8 mouse cellular contexts compared by ENCODE assay signal in genomic region chr6:29917947-29918346, GRCm38 (mm10). TPM values are rescaled to one million over a fixed set of nuclear protein-coding genes. Genes with fewer than 3 reads are reported as not detected.
A peak's percentile ranks its signal among the peaks of the same experiment; 100 is the strongest.
DNase-seq lines count a peak whose midpoint lies in the region; ATAC-seq and TF ChIP-seq lines count a peak whose summit lies in the region.

No protein-coding gene starts in this region.

- TF ChIP-seq RAD21 in CH12.LX (IDR thresholded peaks at IDR 0.05; ENCODE audit: low read depth, low read length) = no peak

- H3K4me3 ChIP-seq in forebrain, embryonic 10.5 days = peak overlapping the region; percentile 79; the same call in 1 of the 2 replicates
- no peak overlapping the region for H3K4me3 ChIP-seq in forebrain, embryonic 11.5 days (ENCODE audit: low read depth, low read length)
- no peak overlapping the region for H3K4me3 ChIP-seq in CH12.LX (replicated peaks in 1 of 3; ENCODE audit: low read depth in 2 of 3, low read length in 2 of 3, poor library complexity in 1 of 3)
- H3K4me3 ChIP-seq in hindbrain, embryonic 14.5 days (replicated peaks; ENCODE audit: low read length) = peak overlapping the region; percentile 82
- H3K4me3 ChIP-seq in midbrain, embryonic 11.5 days (ENCODE audit: low read depth, low read length) = no peak overlapping the region

- peaks cover 63% of the 10 kb centered on the region for H3K27me3 ChIP-seq in forebrain, embryonic 10.5 days (ENCODE audit: poor library complexity, severe bottlenecking)
- H3K27me3 ChIP-seq in forebrain, embryonic 11.5 days (ENCODE audit: control insufficient read depth, insufficient read depth, low read length) = peaks cover 13% of the 10 kb centered on the region
- no peaks in the 10 kb centered on the region for H3K27me3 ChIP-seq in CH12.LX (replicated peaks)
- peaks cover 23% of the 10 kb centered on the region for H3K27me3 ChIP-seq in hindbrain, embryonic 14.5 days (ENCODE audit: control insufficient read depth, insufficient read depth, low read length)
- H3K27me3 ChIP-seq in midbrain, embryonic 11.5 days (ENCODE audit: control insufficient read depth, insufficient read depth, low read length) = peaks cover 9% of the 10 kb centered on the region

- peaks cover 20% of the 10 kb centered on the region for H3K4me1 ChIP-seq in forebrain, embryonic 10.5 days
- no peaks in the 10 kb centered on the region for H3K4me1 ChIP-seq in forebrain, embryonic 11.5 days (replicated peaks; ENCODE audit: control insufficient read depth, insufficient read depth, low read length)
- H3K4me1 ChIP-seq in CH12.LX (ENCODE audit: control insufficient read depth in 1 of 2, insufficient read depth in 2 of 2) = peaks cover 3 to 25% of the 10 kb centered on the region in 2 experiments; a peak in 3 of 4 replicates
- peaks cover 9% of the 10 kb centered on the region for H3K4me1 ChIP-seq in hindbrain, embryonic 14.5 days (replicated peaks; ENCODE audit: control insufficient read depth, insufficient read depth, low read length)
- no peaks in the 10 kb centered on the region for H3K4me1 ChIP-seq in midbrain, embryonic 11.5 days (ENCODE audit: control insufficient read depth, insufficient read depth, low read length)

- no peaks in the 10 kb centered on the region for H3K9me3 ChIP-seq in forebrain, embryonic 10.5 days
- H3K9me3 ChIP-seq in forebrain, embryonic 11.5 days (ENCODE audit: control insufficient read depth, low read length) = no peaks in the 10 kb centered on the region
- no peaks in the 10 kb centered on the region for H3K9me3 ChIP-seq in CH12.LX (replicated peaks; ENCODE audit: low read length)
- H3K9me3 ChIP-seq in hindbrain, embryonic 14.5 days (ENCODE audit: control insufficient read depth, low read length) = no peaks in the 10 kb centered on the region
- no peaks in the 10 kb centered on the region for H3K9me3 ChIP-seq in midbrain, embryonic 11.5 days (ENCODE audit: control insufficient read depth, low read length)

- 36% methylated on average over 4 of the region's 4 CpGs for WGBS in forebrain, embryonic 10.5 days
- WGBS in forebrain, embryonic 11.5 days = 50% methylated on average over 4 of the region's 4 CpGs
- WGBS in hindbrain, embryonic 14.5 days = 35% methylated on average over 4 of the region's 4 CpGs
- 33% methylated on average over 4 of the region's 4 CpGs for WGBS in midbrain, embryonic 11.5 days

- no peak overlapping the region for H3K4me2 ChIP-seq in forebrain, embryonic 11.5 days (ENCODE audit: low read depth, low read length, severe bottlenecking)
- peak overlapping the region; percentile 67 for H3K4me2 ChIP-seq in CH12.LX (ENCODE audit: insufficient read depth, low read depth, poor library complexity, severe bottlenecking)
- peak overlapping the region; percentile 80 for H3K4me2 ChIP-seq in hindbrain, embryonic 14.5 days (replicated peaks)
- peak overlapping the region; percentile 94; the same call in 1 of the 2 replicates for H3K4me2 ChIP-seq in midbrain, embryonic 11.5 days

- in situ Hi-C loops in CH12.LX (cut with MboI; ENCODE audit: low pct_ligation_motif_present, low pct_unique_long_range_greater_than_20kb, low sequenced_read_pairs) = no loop called here

- H3K9ac ChIP-seq in forebrain, embryonic 11.5 days (ENCODE audit: low read length) = no peak overlapping the region
- no peak overlapping the region for H3K9ac ChIP-seq in CH12.LX (ENCODE audit: insufficient read depth, low read depth)
- H3K9ac ChIP-seq in hindbrain, embryonic 14.5 days = no peak overlapping the region
- no peak overlapping the region for H3K9ac ChIP-seq in midbrain, embryonic 11.5 days (ENCODE audit: low read length)

- DNase-seq in forebrain, embryonic 10.5 days (ENCODE audit: extremely low spot score, low spot score) = no peak
- DNase-seq in forebrain, embryonic 11.5 days (ENCODE audit: low spot score) = no peak
- DNase-seq in CH12.LX (ENCODE audit: extremely low read depth) = no peak
- DNase-seq in hindbrain, embryonic 14.5 days (ENCODE audit: low spot score) = no peak
- peak; percentile 86 for DNase-seq in midbrain, embryonic 11.5 days (ENCODE audit: low spot score, missing footprints)
- no peak for DNase-seq in yolk sac, embryonic 10.5 days (ENCODE audit: low spot score)
- DNase-seq in thymus, postnatal 10 days (ENCODE audit: low spot score in 2 of 2) = no peak
- DNase-seq in spleen, adult 12 weeks (ENCODE audit: low spot score) = no peak

- dilution Hi-C loops in CH12.LX (cut with MboI; ENCODE audit: extremely low pct_ligation_motif_present, extremely low pct_unique_long_range_greater_than_20kb, low sequenced_read_pairs) = no loop called here

- no peaks in the 10 kb centered on the region for H3K79me2 ChIP-seq in CH12.LX (replicated peaks; ENCODE audit: control insufficient read depth, extremely low read depth, insufficient read depth, poor library complexity, severe bottlenecking)

- no peak for TF ChIP-seq CTCF in CH12.LX (conservative IDR thresholded peaks at IDR 0.05 in 1 of 2, IDR thresholded peaks at IDR 0.05 in 1 of 2; ENCODE audit: low read depth in 2 of 2, low read length in 2 of 2)

- TF ChIP-seq POLR2A in CH12.LX (IDR thresholded peaks at IDR 0.05; ENCODE audit: low read depth, low read length) = no peak

- TF ChIP-seq EP300 in CH12.LX (IDR thresholded peaks at IDR 0.05; ENCODE audit: low read length) = no peak; the same call in 1 of the 2 replicates

- no peak overlapping the region for H3K27ac ChIP-seq in forebrain, embryonic 10.5 days
- H3K27ac ChIP-seq in forebrain, embryonic 11.5 days (ENCODE audit: low read depth, low read length) = no peak overlapping the region
- H3K27ac ChIP-seq in CH12.LX (ENCODE audit: insufficient read depth, low read depth) = no peak overlapping the region
- no peak overlapping the region for H3K27ac ChIP-seq in hindbrain, embryonic 14.5 days
- no peak overlapping the region for H3K27ac ChIP-seq in midbrain, embryonic 11.5 days (ENCODE audit: low read depth, low read length)

- H3K36me3 ChIP-seq in forebrain, embryonic 10.5 days (replicated peaks) = no peaks in the 10 kb centered on the region
- no peaks in the 10 kb centered on the region for H3K36me3 ChIP-seq in forebrain, embryonic 11.5 days (ENCODE audit: control insufficient read depth, insufficient read depth, low read length)
- H3K36me3 ChIP-seq in CH12.LX (replicated peaks in 1 of 2; ENCODE audit: control insufficient read depth in 1 of 2, insufficient read depth in 1 of 2, low read length in 1 of 2) = no peaks in the 10 kb centered on the region
- no peaks in the 10 kb centered on the region for H3K36me3 ChIP-seq in hindbrain, embryonic 14.5 days (replicated peaks; ENCODE audit: control insufficient read depth, insufficient read depth)
- H3K36me3 ChIP-seq in midbrain, embryonic 11.5 days (ENCODE audit: control insufficient read depth, insufficient read depth, low read length) = no peaks in the 10 kb centered on the region

- no peak for ATAC-seq in forebrain, embryonic 11.5 days (replicated peaks; ENCODE audit: low FRiP score)
- no peak for ATAC-seq in hindbrain, embryonic 14.5 days (ENCODE audit: low FRiP score)
- ATAC-seq in midbrain, embryonic 11.5 days (ENCODE audit: low FRiP score) = no peak

TF ChIP-seq in CH12.LX, 34 proteins besides CTCF, POLR2A, EP300 and RAD21:
- no peak for TF ChIP-seq ELF1 (IDR thresholded peaks at IDR 0.05; ENCODE audit: low read depth, low read length)
- 0 out of 2 replicates have a peak, but pooled peaks have one; percentile 8 for TF ChIP-seq NELFE (IDR thresholded peaks at IDR 0.05; ENCODE audit: low read depth, low read length)

RNA-seq across cellular contexts. Expression of gene Strip2, which starts 1.1 kb away (rescaled TPM):
- 0.71 and 0.86 TPM in 2 replicates for polyA plus RNA-seq in forebrain, embryonic 10.5 days (2016; fragmentation: Nextera tagmentation; extraction: Ambion mirVana)
- polyA plus RNA-seq in forebrain, embryonic 11.5 days (2014; fragmentation: Nextera tagmentation; extraction: Ambion mirVana) = 0.48 and 0.77 TPM in 2 replicates
- total RNA-seq in CH12.LX (2012; rRNA removed) (0.42 and 1.1 TPM in 2 replicates), CH12.LX (2014; rRNA removed) (1.3 and 1.6 TPM in 2 replicates)
- 1.4 TPM in 2 replicates for polyA plus RNA-seq in CH12.LX (2012; ENCODE audit: insufficient read length, low read depth)
- polyA plus RNA-seq in hindbrain, embryonic 14.5 days (2014; fragmentation: Nextera tagmentation; extraction: Ambion mirVana) = 6.1 and 7.3 TPM in 2 replicates
- polyA plus RNA-seq in midbrain, embryonic 11.5 days (2014; fragmentation: Nextera tagmentation; extraction: Ambion mirVana) = 0.62 and 0.83 TPM in 2 replicates

Comparison
In these comparisons a context has a peak if more than half of its experiments do, and no peak if none do; other contexts are left out.
1. H3K4me3 ChIP-seq: peak in forebrain, embryonic 10.5 days (single experiment) and hindbrain, embryonic 14.5 days (single experiment); none in forebrain, embryonic 11.5 days (single experiment), CH12.LX (0 of 3) and midbrain, embryonic 11.5 days (single experiment).